Mouse (Mus musculus) bone marrow, adult 2 months (tissue): ENCODE data around the gene Gpr152.

Source experiments
- CTCF ChIP-seq: fragments of 200-500 bp; IDR thresholded peaks from 2 replicates; pipeline ENCODE4 v1.5.1; 2011; ENCODE audit warnings: low read length, control low read depth; ENCODE audit not compliant: control insufficient read depth, insufficient read depth
- POLR2A ChIP-seq: fragments of 200-500 bp; IDR thresholded peaks from 2 replicates; pipeline ENCODE4 v1.6.1; 2011; ENCODE audit warnings: low read depth, mild to moderate bottlenecking, control low read depth, low read length, borderline replicate concordance; ENCODE audit not compliant: control insufficient read depth

- TF ChIP-seq CTCF (no peak), POLR2A (no peak)
Observed at GRCm38 (mm10) chr19:4090446-4090845, 49.1 kb upstream of the Gpr152 start.
